Mouse (Mus musculus) leukemia stem cell, adult 10-12 weeks (primary cell): Measurements from ENCODE around the gene Raph1. TPM values are rescaled to one million over a fixed set of nuclear protein-coding genes. Genes with fewer than 3 reads are reported as not detected.

Experiments used
- polyA plus RNA-seq: library from polyadenylated mRNA; stranded (reverse); fragments of >175 nt; gene quantifications from 2 replicates; pipeline ENCODE4 v1.2.3, GENCODE M21; 2012; ENCODE audit warnings: low replicate concordance

Gene Raph1
- polyA plus RNA-seq, result 0.08 and 0.49 TPM in 2 replicates

GRCm38 (mm10) chr1:60566631-60567311, at the start of gene Raph1:
Raph1 (minus strand) TSS chr1:60567104.

Other genes with a start within 250 kb of the Raph1 start
- 8.4 and 10.8 TPM in 2 replicates for gene Cyp20a1, start 223.8 kb downstream of the Raph1 start, polyA plus RNA-seq
- 7.1 and 7.5 TPM in 2 replicates for gene Abi2, start 157.5 kb downstream of the Raph1 start, polyA plus RNA-seq
- gene Cd28, start 149.7 kb upstream of the Raph1 start, polyA plus RNA-seq, result 0.33 and 1.1 TPM in 2 replicates